Mouse (Mus musculus): Measurements from ENCODE around the gene Yif1b.
A peak's percentile ranks its signal among the peaks of the same experiment; 100 is the strongest.

The Yif1b gene

GRCm38 (mm10) chr7:29280801-29281200, 42.7 kb downstream of the Yif1b start:
- DNase-seq (ENCODE audit: low spot score) = no peak

GRCm38 (mm10) chr7:29281201-29282073, 43.3 kb downstream of the Yif1b start, which contains the start of gene Spint2:
Spint2 (minus strand) TSS chr7:29281912.
- DNase-seq (ENCODE audit: low spot score) = peak; percentile 52

GRCm38 (mm10) chr7:29282074-29282554, 44.0 kb downstream of the Yif1b start:
- DNase-seq (ENCODE audit: low spot score) = no peak

- no peak for DNase-seq (ENCODE audit: low spot score)
Observed at GRCm38 (mm10) chr7:29283876-29284275, 45.7 kb downstream of the Yif1b start.

- no peak for DNase-seq (ENCODE audit: low spot score)
Observed at GRCm38 (mm10) chr7:29284523-29284922, 46.4 kb downstream of the Yif1b start.

- no peak for DNase-seq (ENCODE audit: low spot score)
Observed at GRCm38 (mm10) chr7:29287481-29287880, 49.4 kb downstream of the Yif1b start.

GRCm38 (mm10) chr7:29288079-29288478, 50.0 kb downstream of the Yif1b start:
- no peak for DNase-seq (ENCODE audit: low spot score)

- peak; percentile 61 for DNase-seq (ENCODE audit: low spot score)
Observed at GRCm38 (mm10) chr7:29288942-29289638, 51.0 kb downstream of the Yif1b start, which contains the start of gene Ppp1r14a. Ppp1r14a (plus strand) TSS chr7:29289308.

GRCm38 (mm10) chr7:29289856-29290255, 51.7 kb downstream of the Yif1b start:
- DNase-seq (ENCODE audit: low spot score) = no peak

GRCm38 (mm10) chr7:29290691-29291485, 52.8 kb downstream of the Yif1b start:
- DNase-seq (ENCODE audit: low spot score) = no peak

GRCm38 (mm10) chr7:29291616-29292457, 53.7 kb downstream of the Yif1b start:
- no peak for DNase-seq (ENCODE audit: low spot score)

GRCm38 (mm10) chr7:29292458-29293098, 54.4 kb downstream of the Yif1b start:
- DNase-seq (ENCODE audit: low spot score) = no peak

- no peak for DNase-seq (ENCODE audit: low spot score)
Observed at GRCm38 (mm10) chr7:29293131-29294065, 55.3 kb downstream of the Yif1b start.

GRCm38 (mm10) chr7:29294111-29294761, 56.1 kb downstream of the Yif1b start:
- no peak for DNase-seq (ENCODE audit: low spot score)

- DNase-seq (ENCODE audit: low spot score) = no peak
Observed at GRCm38 (mm10) chr7:29295861-29296647, 57.9 kb downstream of the Yif1b start.

GRCm38 (mm10) chr7:29296998-29297397, 58.9 kb downstream of the Yif1b start:
- DNase-seq (ENCODE audit: low spot score) = peak; percentile 78

All from MN1 (cell line).